Mouse (Mus musculus): Measurements from ENCODE around the gene Leng1.

Leng1 gene

GRCm38 (mm10) chr7:3691919-3692318, 26.3 kb upstream of the Leng1 start:
- no peak for DNase-seq

- DNase-seq: peak; percentile 71
Observed at GRCm38 (mm10) chr7:3685400-3686187, 20.0 kb upstream of the Leng1 start.

GRCm38 (mm10) chr7:3684698-3685097, 19.1 kb upstream of the Leng1 start:
- DNase-seq: no peak

GRCm38 (mm10) chr7:3683908-3684550, 18.4 kb upstream of the Leng1 start:
- no peak for DNase-seq

GRCm38 (mm10) chr7:3677342-3677741, 11.7 kb upstream of the Leng1 start, which contains the start of gene Tmc4:
TSS of gene Tmc4 (minus strand) at chr7:3677553.
- DNase-seq: no peak

- no peak for DNase-seq
Observed at GRCm38 (mm10) chr7:3676371-3676770, 10.7 kb upstream of the Leng1 start.

GRCm38 (mm10) chr7:3675228-3675548, 9.5 kb upstream of the Leng1 start:
- no peak for DNase-seq

GRCm38 (mm10) chr7:3674507-3675227, 9.0 kb upstream of the Leng1 start:
- peak; percentile 84 to 87 for DNase-seq

DNA sequence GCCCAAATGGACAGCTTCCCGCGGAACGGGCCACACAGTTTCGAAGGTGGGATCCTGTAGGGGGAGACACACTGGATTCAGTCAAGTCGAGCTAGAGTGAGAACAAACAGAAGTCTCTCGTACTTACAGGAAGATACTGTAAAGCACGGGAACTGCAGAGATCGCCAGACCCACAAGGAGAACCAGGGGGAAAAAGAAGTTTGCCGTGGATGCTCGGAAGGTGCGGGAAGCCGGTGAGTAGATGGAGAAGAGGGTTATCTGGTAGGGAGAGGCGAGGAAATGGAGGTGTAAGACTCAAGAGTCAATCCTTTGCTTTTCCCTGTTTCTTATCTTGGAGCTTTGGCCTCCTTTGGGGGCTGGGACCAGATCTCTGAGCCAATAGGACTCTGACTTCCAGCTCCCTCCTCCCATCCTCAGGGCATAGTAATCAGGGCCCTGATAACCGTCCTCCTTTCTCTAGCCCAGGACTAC, 1.3 kb upstream of the Leng1 start:
- DNase-seq: no peak

DNA sequence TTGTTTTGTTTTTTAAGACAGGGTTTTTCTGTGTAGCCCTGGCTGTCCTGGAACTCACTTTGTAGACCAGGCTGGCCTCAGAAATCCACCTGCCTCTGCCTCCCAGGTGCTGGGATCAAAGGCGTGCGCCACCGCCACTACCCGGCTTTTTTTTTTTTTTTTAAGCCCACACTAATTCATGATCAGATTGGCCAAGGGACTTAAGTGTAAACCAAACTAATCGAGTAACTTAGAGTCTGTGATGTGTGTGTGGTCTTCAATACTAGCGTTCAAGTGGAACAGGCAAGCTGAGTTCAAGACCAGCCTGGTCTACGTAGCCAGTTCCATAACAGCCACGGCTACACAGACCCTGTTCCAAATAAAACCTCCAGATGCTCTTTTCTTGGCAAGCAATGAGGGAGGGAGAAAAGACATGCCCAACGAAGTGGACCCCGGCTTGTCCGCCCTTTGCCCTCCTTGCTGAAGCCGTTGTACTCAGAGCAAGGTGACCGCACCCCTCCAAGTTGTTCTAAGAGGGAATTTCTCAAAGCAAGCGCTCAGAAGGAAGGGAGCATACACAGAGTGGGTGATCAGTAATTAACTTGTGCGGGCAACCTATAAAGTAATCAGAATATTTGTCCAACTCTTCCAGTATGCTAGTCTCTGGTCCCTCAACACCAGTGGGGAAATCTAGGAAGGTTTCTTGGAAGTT, 971 bp downstream of the Leng1 start:
- DNase-seq: no peak

DNA sequence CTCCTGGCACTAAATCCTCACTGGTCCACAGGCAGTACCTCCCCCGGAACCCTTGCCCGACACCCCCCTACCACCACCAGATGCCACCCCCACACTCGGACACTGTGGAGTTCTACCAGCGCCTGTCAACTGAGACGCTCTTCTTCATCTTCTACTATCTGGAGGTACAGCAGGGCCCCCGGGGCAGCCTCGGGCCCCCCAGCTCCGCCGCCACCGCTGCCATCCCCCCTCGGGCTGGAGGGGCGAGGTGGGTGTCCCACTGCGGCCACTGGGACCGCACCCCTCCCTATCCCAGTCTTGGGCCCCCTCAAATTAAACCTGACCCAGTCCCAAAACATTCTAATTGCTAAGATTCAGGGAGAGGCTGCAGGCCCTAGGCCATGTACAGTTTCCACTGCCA, 7.1 kb downstream of the Leng1 start:
- no peak for DNase-seq

GRCm38 (mm10) chr7:3656966-3657365, 8.7 kb downstream of the Leng1 start:
- no peak for DNase-seq

DNA sequence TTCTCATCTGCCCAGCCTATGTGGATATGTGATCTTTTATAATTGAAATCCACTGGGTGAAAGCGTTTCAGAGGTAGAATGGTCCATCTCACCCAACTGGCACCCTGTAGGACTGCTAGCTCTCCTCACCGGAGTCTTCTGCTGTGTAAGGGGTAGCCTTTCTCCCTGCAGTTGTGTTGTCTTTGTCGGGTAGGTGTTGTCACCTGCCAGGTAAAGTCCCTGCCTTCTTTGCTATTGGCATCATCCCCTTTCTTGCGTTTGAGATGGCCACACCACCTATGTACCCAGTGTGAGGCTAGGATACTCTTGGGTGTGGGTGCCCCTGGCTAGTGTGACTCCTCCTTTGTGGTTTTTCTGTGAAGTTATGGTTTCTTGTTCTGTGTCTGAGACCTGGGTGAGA, 19.0 kb downstream of the Leng1 start:
- no peak for DNase-seq

DNA sequence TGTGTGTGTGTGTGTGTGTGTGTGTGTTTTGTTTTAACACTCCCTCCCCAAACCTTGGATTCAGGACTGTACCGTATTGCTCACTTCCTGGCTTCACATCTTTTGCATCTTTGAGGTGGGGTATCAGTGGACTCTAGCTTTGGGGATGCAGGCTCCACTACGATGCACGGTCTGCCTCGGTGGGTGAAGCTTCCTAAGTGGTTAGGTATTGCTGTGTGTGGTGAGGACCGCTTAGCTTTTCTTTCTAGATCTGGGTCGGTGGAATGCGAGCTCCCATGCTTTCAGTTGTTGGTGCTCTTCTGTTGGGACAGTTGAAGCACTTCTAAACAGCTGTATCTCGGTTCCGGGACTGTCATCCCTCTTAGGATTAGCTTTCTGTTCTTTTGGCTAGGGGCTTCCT, 19.5 kb downstream of the Leng1 start:
- DNase-seq: no peak

DNA sequence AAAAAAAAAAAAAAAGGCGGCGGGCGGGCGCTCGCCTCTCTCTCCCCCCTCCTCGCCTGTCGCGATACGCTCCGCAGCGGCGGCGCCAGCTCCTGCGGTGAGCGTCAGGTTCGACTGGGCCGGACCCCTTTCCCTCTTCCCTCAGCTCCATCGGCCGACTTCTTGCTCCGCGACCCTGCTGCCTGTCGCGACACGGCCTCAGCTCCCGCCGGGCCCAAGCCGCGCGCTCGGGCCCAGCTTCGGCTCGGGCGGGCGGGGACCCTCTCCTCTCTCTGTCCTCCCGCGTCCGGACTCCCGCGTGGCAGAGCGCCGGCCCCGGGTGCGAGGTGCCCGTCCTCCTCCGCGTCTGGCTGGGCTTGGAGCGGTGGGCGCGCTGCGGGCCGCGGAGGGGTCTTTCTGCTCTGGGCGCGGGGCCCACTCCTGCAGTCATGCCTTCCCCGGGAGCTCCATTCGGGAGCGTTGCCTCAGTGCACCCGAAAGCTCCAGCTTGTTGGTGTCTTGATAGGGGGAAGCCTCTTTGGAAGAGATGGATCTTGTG, 20.1 kb downstream of the Leng1 start:
- DNase-seq: no peak

DNA sequence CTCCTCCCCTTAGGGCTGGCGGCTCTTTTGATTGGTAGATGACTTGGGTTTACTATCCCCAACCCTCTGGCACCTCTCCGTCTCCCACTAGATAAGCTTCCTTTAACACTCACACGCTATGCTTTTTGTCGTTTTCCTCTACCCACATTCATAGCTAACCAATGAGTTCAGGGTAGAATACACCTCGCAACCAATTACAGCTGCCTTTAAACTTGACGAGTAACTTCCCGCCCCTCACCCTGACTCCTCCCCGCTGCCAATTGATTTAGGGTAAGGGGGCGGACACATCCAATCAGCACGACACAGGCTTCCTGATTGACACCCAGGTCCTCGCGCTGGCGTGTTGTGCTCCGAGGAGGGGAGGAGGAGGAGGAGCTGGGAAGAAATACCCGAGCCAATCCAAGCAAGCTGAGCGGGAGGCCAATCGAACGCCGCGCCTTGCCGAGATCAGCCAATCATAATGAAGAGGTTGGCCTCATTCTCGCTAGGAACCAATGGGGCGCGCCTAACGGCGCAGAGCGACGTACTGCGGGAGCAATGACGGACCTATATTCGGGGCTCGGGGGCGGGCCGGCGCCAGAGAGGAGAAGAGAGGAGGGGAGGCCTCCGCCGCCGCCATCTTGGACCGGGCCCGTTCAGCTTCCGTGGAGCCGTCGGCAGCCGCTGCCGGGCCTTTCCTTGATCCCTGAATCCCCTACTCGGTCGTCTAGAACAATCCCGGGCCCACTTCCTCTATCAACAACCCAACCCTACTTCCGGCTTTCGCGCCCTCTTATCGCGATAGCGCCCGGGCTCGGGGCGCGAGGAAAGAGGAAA, 20.8 kb downstream of the Leng1 start, which contains the start of gene Cnot3:
Gene Cnot3, plus strand, starts transcription at position 597 of the 816 bp plus-strand sequence.
- peak; percentile 96 to 99 for DNase-seq

DNA sequence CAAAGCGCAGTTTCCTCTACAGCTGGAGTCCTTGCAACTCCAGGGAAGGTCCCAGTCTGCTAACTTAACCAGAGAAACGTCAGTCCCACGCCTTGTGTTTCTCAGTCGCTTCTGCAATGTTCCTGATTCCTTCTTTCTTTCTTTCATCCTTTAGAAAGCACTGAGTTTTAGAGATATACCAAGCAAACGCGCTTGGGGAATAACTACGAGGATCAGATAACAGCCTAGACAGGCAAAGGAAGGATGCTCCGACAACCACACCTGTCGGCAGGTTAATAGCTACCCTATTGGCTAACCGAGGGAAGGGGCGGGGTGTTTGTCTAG, 21.3 kb downstream of the Leng1 start:
- peak in 1 of 2 experiments; percentile 98 for DNase-seq

GRCm38 (mm10) chr7:3643843-3644242, 21.8 kb downstream of the Leng1 start:
- DNase-seq: no peak

DNA sequence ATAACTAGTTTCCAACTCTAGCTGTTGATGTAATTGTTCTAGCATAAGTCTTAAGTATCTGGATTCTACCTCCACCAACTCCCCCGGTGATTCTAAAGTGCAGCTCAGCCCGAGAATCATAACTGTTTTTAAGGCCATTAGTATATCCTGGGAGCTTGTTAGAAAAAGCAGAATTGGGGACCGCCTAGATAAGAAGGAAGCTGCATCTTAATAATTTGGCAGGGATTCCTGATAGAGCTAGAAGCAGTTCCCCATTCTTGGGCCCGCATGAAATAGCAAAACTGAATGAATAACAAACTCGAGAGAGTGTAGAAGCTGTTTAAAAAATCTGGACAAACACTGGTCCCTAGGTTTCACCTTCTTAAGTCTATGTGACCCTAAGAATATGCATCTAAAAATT, 22.2 kb downstream of the Leng1 start:
- no peak for DNase-seq

- DNase-seq: no peak
Observed at GRCm38 (mm10) chr7:3630478-3630815, 35.2 kb downstream of the Leng1 start.

GRCm38 (mm10) chr7:3629543-3630477, 35.8 kb downstream of the Leng1 start, which contains the start of the genes Tfpt and Prpf31:
TSS of gene Tfpt (minus strand) at chr7:3629929.
TSS of gene Prpf31 (plus strand) at chr7:3629985.
- peak; percentile 94 for DNase-seq
